Mouse (Mus musculus) thymus, adult 2 months (tissue): Measurements from ENCODE around the gene Gm20388.

Experiments
- CTCF ChIP-seq: fragments of 200-500 bp; IDR thresholded peaks from 2 replicates; pipeline ENCODE4 v1.5.1; 2012; ENCODE audit warnings: mild to moderate bottlenecking, control low read depth, low read length, moderate library complexity, borderline replicate concordance; ENCODE audit not compliant: control insufficient read depth, poor library complexity, insufficient read depth; ENCODE audit errors: extremely low read depth
- POLR2A ChIP-seq: fragments of 200-500 bp; IDR thresholded peaks from 2 replicates; pipeline ENCODE4 v1.6.1; 2012; ENCODE audit warnings: mild to moderate bottlenecking, low read length, control low read depth, moderate library complexity; ENCODE audit not compliant: control insufficient read depth, poor library complexity, insufficient read depth; ENCODE audit errors: extremely low read depth

DNA sequence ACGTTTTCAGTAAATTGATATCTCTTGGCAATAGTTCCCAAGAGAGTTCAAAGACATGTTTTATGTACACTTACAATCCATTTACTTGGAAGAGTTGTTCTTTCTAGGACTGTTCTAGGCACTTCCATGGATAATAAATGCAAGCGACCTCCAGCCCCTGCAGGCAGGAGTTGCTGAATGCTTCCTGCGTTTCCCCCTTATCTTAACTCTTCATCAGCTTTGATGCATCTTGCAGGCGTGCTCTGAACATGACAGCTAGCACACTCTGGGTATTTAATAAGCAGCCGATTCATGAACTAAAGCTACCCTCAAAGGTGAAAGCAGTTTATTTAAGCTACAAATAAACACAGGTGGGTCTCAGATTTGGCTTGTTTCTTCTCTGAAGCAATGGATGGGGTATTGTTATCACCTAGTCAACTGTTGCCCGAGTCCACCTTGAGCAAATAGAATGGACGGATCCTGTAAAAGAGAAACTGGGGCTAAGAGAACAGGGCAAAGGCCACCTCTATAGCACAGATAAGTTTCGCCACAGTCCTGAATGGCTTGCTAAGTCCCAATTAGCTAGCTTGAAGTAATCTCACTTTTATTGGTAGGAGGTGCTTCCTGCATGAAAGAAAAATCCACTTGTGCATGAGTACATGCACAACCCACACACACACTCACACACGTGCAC is 818.0 kb downstream of the Gm20388 start:
- TF ChIP-seq POLR2A = no peak
- TF ChIP-seq CTCF = no peak
